Comparison of ENCODE assay signal across 13 mouse cellular contexts in the genomic region with DNA sequence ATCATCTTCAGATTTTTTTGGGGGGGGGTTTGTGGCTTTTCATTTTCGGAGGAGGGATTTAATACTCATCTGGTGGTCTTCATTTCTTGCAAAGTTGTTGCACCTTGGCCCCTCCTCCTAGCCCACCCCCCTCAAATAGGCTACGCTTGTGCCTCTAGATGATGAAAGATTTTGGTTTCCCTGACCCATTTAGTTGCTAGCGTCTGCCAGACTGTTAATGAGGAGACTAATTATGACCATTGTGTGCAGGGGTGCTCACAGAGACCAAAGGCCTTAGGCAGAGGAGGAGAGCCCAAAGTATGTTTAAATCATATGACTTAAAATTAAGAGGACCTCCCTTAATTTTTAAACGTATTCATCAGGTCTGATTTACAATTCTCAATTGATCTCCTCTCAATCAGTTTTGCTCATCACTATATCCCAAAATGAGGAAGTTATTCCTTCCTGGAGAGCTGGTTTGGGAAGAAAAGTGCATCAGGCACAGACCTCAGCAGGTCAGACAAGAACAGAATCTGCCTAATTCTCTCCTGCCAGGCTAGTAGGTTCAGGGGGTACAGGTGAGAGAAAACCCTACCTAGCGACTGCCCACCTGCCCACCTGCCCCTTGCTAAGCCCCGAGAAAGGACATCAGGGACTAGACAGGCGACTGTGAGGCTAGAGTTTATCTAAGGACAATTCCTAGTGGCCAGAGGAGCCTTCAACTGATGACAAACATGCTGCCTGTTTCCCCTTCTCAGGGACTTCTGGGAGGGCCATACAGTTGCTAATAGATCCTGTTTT.
DNase-seq lines count a peak whose midpoint lies in the region; ATAC-seq and TF ChIP-seq lines count a peak whose summit lies in the region.
"Had no signal": no experiment of that assay in that cellular context is flagged by ENCODE, and none has a peak within 500 bp of the region (broad histone marks: within the 10 kb centered on the region; RNA-seq: fewer than 3 reads in every experiment).

No protein-coding gene starts in this region.

- 10% methylated on average over 7 of the region's 7 CpGs for WGBS in forebrain, embryonic 15.5 days
- WGBS in midbrain, embryonic 10.5 days, result 29% methylated on average over 7 of the region's 7 CpGs
- WGBS in neural tube, embryonic 15.5 days, result 30% methylated on average over 7 of the region's 7 CpGs

- ATAC-seq in forebrain, embryonic 15.5 days (replicated peaks), result no peak
- ATAC-seq in neural tube, embryonic 15.5 days (ENCODE audit: low FRiP score), result no peak
- ATAC-seq: Patski had no signal

- H3K27me3 ChIP-seq in forebrain, embryonic 15.5 days, result no peaks in the 10 kb centered on the region
- H3K27me3 ChIP-seq in midbrain, embryonic 10.5 days (ENCODE audit: low read depth, poor library complexity, severe bottlenecking), result peaks cover 54% of the 10 kb centered on the region
- H3K27me3 ChIP-seq in neural tube, embryonic 15.5 days (replicated peaks), result no peaks in the 10 kb centered on the region

- peaks cover 62% of the 10 kb centered on the region for H3K4me1 ChIP-seq in forebrain, embryonic 15.5 days
- peaks cover 63% of the 10 kb centered on the region for H3K4me1 ChIP-seq in midbrain, embryonic 10.5 days
- H3K4me1 ChIP-seq in neural tube, embryonic 15.5 days, result peaks cover 50% of the 10 kb centered on the region

- intact Hi-C loops in left cerebral cortex, adult 2 months (cut with DNase I), result no loop called here

- H3K9me3 ChIP-seq in forebrain, embryonic 15.5 days, result no peaks in the 10 kb centered on the region
- H3K9me3 ChIP-seq in midbrain, embryonic 10.5 days (replicated peaks), result no peaks in the 10 kb centered on the region
- no peaks in the 10 kb centered on the region for H3K9me3 ChIP-seq in neural tube, embryonic 15.5 days (replicated peaks)
- H3K9me3 ChIP-seq: heart, embryonic 12.5 days had no signal

- no peak overlapping the region for H3K4me3 ChIP-seq in left cerebral cortex, adult 2 months
- H3K4me3 ChIP-seq in forebrain, embryonic 15.5 days, result no peak overlapping the region
- H3K4me3 ChIP-seq in midbrain, embryonic 10.5 days, result no peak overlapping the region
- no peak overlapping the region for H3K4me3 ChIP-seq in neural tube, embryonic 15.5 days (replicated peaks)
- H3K4me3 ChIP-seq: heart, embryonic 12.5 days had no signal

- peak overlapping the region; percentile 53; the same call in 1 of the 2 replicates for H3K9ac ChIP-seq in forebrain, embryonic 15.5 days (replicated peaks)
- H3K9ac ChIP-seq in neural tube, embryonic 15.5 days (replicated peaks), result no peak overlapping the region
- H3K9ac ChIP-seq: heart, embryonic 12.5 days had no signal

- H3K27ac ChIP-seq in left cerebral cortex, adult 2 months, result 0 out of 2 replicates have a peak overlapping the region, but pooled peaks have one; percentile 11
- H3K27ac ChIP-seq in forebrain, embryonic 15.5 days (replicated peaks), result peak overlapping the region; percentile 96
- peak overlapping the region; percentile 81; the same call in 1 of the 2 replicates for H3K27ac ChIP-seq in midbrain, embryonic 10.5 days (replicated peaks)
- H3K27ac ChIP-seq in neural tube, embryonic 15.5 days (replicated peaks), result peak overlapping the region; percentile 88
- H3K27ac ChIP-seq: stomach, postnatal 0 days had no signal

- no peaks in the 10 kb centered on the region for H3K36me3 ChIP-seq in forebrain, embryonic 15.5 days
- H3K36me3 ChIP-seq in midbrain, embryonic 10.5 days, result no peaks in the 10 kb centered on the region
- no peaks in the 10 kb centered on the region for H3K36me3 ChIP-seq in neural tube, embryonic 15.5 days
- H3K36me3 ChIP-seq: heart, embryonic 12.5 days had no signal

- no peak for DNase-seq in left cerebral cortex, adult 2 months (ENCODE audit: extremely low spot score in 1 of 2, low spot score in 2 of 2)
- no peak for DNase-seq in left cerebral cortex, adult 9 months (ENCODE audit: low spot score in 2 of 2)
- no peak for DNase-seq in midbrain, embryonic 10.5 days (ENCODE audit: low spot score)
- no peak for DNase-seq in urinary bladder, postnatal 10 days (ENCODE audit: low spot score)
- DNase-seq in thymus, postnatal 10 days (ENCODE audit: low spot score in 2 of 2), result no peak
- DNase-seq in heart, postnatal 4 days, result no peak
- DNase-seq: spleen, adult 18-20 months; thymus, postnatal 4 days had no signal

- no peak for TF ChIP-seq CTCF in left cerebral cortex, adult 2 months (IDR thresholded peaks at IDR 0.05)

- H3K4me2 ChIP-seq in forebrain, embryonic 15.5 days (replicated peaks), result peak overlapping the region; percentile 85; the same call in 1 of the 2 replicates
- peak overlapping the region; percentile 81 for H3K4me2 ChIP-seq in neural tube, embryonic 15.5 days

Comparison
In these comparisons a context has a peak if more than half of its experiments do, and no peak if none do; other contexts are left out.
1. H3K27ac ChIP-seq: peak in every context shown above with its lines; median percentile 96 in forebrain, embryonic 15.5 days; 88 in neural tube, embryonic 15.5 days; 81 in midbrain, embryonic 10.5 days; 11 in left cerebral cortex, adult 2 months.